Mouse (Mus musculus) skeletal muscle tissue, adult 2 months (tissue): ENCODE results near the gene Lhfp.
A peak's percentile ranks its signal among the peaks of the same experiment; 100 is the strongest.

Experiments
- DNase-seq: peaks from one replicate; pipeline ENCODE4 v3.0.0-alpha.2; 2012; ENCODE audit warnings: low read depth, low spot score

Lhfp gene

GRCm38 (mm10) chr3:53165281-53165680, 124.0 kb downstream of the Lhfp start:
- DNase-seq, result peak; percentile 66

GRCm38 (mm10) chr3:53166001-53166400, 124.7 kb downstream of the Lhfp start:
- DNase-seq, result peak; percentile 38

DNA sequence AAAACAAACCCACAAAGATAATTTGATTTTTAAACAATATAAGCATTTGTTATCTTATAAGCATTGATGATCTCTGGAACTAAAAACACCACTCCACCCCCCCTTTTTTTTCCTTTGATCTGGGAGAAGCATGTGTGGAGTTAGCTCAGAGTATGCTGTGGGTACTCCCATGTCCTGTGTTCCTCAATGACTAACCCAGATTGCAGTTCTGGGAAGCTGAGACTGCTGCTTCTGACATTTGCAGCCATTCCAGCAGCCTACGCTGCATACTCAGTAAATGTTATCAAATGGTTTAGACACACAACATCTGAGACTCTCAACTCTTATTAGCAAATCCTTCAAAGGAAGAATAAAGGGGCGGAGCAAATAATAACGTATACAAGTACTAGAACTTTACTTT, 128.2 kb downstream of the Lhfp start:
- DNase-seq, result peak; percentile 18

DNA sequence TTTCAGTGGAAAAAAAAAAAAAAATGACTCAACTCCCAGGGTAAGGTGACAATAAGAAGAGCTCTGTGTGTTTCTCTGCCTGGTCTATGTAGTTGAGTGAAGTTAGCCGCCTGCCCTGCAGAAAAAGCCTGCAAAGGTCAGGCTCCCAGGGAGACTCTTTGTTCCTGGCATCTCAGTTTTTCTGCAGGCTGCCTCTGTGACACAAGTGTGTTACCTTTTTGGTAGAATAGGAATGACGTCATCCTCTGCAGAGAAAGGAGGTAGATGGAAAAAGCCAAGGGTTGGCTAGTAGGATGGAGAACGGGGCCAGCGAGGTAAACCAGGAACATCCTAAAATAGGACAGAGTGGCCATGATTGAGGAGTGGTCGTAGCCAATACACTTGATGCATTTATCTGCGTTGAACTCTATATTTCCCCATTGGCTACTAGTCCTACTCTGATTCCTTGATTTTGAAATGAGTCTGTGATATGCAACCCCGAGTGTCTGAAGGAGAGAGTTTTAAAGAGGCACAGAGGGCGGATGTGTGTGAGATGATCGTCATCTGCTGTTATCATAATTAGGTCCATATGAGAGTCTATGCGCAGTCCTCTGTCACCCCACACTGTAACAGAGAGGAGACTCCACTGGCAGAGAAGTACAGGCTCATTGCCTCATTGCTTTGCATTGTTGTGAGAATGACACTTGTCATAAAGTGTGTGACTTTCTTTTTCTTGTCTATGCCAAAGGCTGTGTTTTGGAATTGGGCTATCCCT, 132.2 kb downstream of the Lhfp start:
- no peak for DNase-seq

GRCm38 (mm10) chr3:53179936-53180335, 138.6 kb downstream of the Lhfp start:
- DNase-seq, result no peak

DNA sequence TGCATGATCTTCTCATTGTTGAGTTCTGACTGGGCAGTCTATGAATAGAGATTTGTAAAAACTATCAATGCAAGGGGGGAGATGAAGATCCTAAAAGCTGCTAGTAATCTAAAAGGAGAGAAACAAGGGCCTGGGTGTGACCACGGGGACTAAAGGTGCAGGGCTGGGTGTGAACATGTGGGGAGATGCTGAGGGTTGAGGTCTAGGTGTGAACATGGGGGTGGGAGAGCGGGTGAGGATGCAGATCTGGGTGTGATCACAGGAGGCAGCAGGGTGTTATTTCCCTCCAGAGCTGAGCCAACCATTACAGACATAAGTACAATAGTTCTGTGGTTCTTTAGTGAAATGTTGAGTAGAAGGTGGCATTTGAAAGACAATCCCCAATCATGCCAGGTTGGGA, 144.1 kb downstream of the Lhfp start:
- DNase-seq, result no peak

GRCm38 (mm10) chr3:53193441-53193840, 152.1 kb downstream of the Lhfp start:
- no peak for DNase-seq

DNA sequence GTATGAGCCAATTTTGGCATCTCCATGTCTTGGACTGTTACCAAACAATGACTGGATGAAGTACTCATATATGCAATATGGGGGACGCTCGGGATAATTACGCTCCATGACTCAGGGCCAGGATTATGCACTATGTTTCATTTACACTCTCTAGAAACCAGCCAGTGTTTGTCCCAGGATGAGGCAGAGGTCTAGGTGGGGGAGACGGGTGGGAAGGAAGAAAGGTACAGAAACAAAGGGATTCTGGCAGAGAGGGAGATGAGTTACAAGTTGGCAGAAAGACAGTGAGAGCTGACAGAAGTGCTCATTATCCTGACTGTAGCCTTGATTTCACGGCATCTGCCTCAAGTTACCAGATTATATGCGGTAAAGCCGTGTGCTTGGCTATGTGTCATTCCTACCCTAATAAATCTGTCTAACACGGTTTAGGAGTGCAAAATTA, 154.4 kb downstream of the Lhfp start:
- DNase-seq, result no peak

DNA sequence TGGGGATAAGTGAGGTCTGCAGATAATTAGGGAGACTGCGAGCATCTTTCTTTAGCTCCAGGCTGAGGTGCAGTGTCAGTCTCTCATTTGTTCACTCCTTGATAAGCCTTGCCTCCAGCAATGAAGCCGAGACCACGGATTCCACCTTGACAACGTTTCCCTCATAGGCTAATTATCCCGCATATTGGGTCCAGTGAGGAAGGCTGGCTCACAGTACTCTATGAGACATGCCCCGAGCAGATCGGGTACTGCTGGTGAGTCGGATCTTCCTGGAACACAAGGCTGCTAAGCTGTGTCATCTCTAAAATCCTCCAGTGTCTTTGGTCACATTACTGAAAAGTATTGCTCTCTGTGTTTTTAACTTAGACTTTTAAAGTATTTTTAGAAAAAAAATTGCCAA, 158.8 kb downstream of the Lhfp start:
- no peak for DNase-seq

GRCm38 (mm10) chr3:53200853-53201252, 159.5 kb downstream of the Lhfp start:
- DNase-seq, result no peak

DNA sequence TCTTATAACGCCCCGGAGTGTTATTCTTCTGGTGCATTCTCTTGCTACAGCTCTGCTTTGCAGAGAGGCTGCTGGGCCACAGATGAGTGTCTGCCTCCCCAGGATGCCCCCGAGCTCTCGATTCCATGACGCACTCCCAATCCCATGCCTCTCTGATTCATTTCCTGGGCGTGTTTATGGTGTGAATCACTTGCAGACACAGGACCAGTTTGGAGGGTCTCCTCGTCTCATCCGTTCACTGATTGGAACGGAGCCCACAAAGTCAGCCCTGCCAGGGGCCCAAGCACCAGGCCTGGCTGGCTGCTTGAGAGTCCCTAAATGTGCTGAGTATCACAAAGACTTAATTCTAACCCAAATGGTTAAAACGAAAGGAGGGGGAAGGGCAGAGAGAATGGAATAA, 160.3 kb downstream of the Lhfp start:
- no peak for DNase-seq

DNA sequence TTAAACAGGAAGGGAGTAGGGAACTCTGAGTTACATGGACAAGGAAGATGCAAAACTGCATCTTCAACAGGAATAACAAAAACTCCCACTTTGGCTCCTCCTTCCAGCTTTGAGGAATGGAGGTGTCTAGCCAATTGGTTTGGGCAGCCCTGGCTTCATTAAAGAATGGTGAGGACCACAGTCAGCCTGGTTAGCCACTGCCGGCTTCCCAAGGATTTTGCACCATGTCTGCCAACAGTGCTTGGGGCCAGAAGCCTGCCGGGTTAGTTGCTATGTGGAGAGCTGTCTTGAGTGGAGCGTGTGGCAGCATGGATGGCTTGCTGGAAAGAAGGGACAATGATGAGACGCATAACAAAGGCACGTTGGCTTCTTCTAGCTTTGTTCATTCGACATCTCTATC, 160.9 kb downstream of the Lhfp start:
- no peak for DNase-seq

DNA sequence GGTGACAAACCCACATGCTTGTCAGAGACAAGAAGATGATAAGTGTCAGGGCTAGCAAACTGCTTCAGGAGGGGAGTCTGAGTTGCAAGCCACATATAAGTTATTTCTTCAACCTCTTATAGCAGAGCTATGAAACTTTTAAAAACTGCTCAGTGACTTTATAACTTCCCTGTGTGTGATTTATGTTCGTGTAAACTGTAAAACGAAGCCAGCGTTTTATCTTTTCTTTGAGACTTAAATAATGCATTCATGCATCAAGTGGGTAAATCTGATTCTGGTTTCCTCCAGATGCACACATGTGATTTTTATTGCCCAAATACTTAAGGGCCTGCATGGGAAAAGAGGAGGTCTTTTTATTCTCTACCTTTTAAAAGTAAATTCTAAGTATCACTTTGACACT, 161.4 kb downstream of the Lhfp start:
- DNase-seq, result no peak

DNA sequence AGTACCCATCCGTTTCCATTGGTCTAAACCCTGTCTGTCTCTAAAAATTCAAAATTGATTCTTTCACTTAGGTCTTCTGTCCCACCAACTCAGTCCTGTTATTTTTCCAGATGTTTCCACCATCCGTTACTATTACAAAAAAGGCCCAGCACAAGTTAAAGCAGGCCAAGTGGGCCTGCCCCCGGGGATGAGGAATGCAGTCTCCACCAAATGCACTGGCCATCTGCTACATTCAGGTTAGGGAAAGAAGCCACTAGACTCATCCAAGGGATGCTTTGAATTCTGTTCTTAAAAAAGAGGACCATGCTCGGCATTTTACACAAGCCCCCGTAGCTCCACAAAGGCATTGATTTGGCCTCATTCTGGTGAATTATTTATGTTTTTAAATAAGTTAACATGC, 162.3 kb downstream of the Lhfp start:
- peak; percentile 27 for DNase-seq

DNA sequence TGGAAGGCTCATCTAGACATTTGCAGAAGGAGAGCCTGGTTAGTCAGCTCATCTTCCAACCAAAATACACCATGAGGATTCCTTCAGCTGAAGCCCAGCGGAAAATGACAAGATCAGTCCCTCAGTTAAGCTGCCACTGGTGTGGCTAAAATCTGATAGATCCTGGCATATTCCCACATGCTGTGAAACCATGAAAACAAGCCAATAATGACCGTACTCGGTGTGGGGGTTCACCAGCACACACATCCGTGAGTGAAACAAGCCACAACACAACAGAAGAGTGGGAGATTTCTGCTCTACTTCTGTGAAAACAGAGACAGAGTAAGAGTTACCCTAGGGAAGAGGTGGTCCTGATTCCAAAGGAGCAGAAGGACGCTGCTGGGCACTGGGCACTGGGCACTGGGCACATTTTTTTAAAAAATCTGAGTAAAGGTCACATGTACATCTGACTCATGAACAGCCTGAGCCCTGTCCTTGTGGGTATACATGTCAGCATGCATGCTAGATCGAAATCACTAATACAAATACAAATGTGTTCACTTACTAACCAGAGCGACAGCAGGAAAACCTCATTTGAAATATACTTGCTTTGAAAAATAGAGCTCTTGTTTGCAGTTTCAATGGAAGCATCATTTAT, 163.1 kb downstream of the Lhfp start:
- no peak for DNase-seq

GRCm38 (mm10) chr3:53204985-53205365, 163.6 kb downstream of the Lhfp start:
- DNase-seq, result no peak

DNA sequence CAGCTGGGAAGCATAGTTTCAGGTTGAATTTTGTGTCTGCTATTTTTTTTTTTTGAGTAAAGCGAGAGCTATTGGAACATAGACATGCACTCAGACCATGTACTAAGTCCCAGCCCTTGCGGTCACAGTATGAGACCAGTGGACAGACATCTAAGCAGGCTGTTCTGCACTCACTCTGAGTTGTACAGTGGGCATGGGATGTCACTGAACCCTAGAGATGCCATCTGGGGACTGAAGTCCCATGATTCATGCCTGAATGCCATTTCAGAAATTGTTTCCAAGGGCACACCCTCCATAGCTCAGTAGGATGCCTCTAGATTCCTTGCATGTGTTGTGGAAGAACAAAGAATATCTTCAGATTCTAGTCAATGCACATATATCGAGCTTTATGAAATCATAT, 164.4 kb downstream of the Lhfp start:
- DNase-seq, result no peak

DNA sequence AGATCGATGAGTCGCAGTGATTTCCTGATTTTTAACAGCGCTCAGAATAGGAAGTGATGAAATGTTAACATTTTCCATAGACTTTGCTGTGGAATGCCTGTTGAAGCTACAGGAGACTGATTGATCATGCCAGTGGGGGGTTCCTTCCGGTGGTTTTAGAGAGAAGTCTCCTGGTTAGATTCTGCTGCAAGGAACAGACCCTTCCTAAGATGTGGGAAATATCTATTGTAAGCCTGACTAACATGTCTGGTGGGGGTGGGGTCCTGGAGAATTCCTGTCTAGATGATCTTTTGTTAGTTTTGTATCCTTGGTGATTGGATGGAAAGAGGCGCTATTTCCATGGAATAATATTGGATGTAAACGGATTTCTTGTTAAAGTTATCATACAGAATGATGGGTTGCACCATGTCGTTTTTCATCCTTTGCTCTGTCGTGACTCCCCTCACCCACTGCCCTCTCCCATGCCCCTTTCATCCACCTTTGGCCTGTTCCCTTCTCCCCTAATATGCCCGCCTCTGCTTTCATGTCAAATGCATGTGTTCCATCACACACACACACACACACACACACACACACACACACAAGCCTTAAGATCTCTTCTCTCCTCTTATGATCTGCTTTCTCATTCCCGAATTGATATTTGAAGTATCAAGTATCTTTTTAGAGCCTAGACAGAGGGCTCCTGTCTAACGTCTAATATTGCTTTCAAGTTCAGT, 165.3 kb downstream of the Lhfp start:
- DNase-seq, result no peak

DNA sequence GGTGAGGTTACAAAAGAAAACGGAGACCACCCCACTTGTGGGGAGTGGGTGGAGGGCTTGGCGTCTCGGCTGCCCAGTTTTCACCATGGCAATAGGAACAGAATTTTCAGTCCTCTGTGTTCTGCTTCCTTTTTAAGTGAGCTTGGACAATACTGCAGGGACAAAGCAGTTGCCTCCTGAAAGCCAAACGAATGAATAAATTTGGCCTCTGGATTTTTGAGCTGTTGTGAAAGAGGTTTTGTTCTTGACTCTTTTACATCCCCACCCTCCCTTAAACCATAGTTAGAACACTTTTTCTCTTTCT, 165.8 kb downstream of the Lhfp start:
- no peak for DNase-seq

GRCm38 (mm10) chr3:53210691-53211526, 169.6 kb downstream of the Lhfp start:
- DNase-seq, result peak; percentile 59

- no peak for DNase-seq
Observed at GRCm38 (mm10) chr3:53212599-53212998, 171.3 kb downstream of the Lhfp start.

GRCm38 (mm10) chr3:53213346-53213745, 172.0 kb downstream of the Lhfp start:
- DNase-seq, result no peak
